Mouse (Mus musculus) kidney, postnatal 4 days (tissue): ENCODE measurements around the gene Ssr1.

Experiments used
- DNase-seq, 2 experiments: peaks; one replicate each; pipeline ENCODE4 v3.0.0; 2021; ENCODE audit warnings: mixed read lengths in 2 of 2

The Ssr1 gene

DNA sequence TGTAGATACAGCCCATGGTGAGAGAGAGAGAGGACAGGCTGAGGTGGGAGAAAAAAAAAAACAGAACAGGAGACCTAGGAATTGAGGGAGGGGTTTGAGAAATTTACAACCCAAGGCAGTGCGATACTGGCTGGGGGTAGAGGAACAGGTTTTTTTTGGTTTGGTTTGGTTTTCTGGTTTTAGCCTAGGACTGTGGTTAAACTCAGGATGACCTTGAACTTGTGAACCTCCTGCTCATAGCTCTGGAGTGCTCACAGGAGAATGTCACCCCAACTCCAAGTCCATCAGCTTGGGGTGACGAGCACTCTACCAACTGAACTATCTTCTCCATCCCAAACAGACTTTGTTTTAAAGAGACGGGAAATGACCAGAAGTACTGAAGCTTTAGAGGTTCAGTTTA, 50.6 kb downstream of the Ssr1 start:
- DNase-seq = no peak

DNA sequence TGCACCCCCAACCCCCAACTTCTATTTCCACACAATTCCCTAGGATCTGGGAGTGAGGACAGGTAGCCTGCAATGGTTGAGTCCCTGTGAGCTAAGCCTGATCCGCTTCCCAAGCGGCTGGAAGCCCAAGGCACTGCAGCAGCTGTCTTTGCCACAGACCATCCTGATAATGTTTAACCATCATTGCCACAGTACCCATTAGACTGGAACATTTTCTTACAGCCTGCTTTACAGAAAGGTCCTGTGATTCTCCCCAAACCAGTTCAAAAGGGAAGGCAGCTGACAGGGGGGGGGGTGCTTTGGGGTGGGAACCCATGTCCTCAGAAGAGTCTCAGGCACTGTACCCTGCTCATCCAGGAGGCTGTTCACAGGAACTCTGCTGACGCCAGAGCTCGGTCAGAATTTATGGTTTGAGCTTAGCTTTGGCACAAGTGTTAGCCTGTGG, 51.1 kb downstream of the Ssr1 start:
- DNase-seq = peak; percentile 48 to 65

DNA sequence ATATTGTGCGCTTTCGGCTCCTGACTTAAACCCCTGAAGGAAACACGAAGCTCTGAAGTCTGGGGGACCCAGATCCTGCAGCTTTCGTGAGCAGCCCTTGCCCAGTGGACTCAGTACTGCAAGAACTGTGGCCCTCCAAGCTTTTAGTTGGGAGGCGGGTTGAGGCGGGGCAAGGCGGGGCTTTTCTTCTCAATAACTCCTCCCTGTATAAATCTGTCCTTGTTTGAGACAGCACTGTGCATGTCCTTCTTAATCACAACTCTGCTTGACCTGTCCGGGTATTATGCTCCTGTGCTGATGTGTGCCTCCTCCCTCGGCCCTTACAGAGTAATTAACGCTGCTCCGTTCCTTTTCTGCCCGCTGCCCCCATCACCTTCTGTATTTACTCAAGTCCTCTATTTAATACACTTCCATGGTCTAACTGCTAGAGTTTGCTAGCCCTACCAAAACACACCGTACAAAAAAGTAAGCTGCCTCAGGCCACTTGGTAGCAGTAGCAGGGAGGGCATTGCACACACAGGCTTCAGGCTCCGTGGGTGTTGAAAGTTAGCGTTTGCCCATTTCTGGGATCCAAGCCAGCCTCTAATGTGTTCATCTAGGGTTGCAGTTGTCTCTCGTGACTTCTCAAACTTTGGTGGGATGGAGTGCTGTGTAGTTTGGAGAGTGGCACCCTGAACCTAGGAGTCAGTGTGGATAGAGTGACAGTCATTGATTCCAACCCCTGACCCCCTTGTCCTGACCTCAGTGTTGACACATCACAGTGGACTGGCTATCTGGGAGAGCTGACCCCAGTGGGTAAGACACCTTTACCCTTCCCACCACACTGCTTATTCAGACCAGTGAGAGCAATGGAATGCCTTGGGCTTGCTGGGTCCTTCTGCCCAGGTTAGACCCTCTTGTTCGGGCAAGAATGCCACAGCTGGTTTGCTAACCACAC, 51.8 kb downstream of the Ssr1 start:
- DNase-seq = peak; percentile 56 to 62

DNA sequence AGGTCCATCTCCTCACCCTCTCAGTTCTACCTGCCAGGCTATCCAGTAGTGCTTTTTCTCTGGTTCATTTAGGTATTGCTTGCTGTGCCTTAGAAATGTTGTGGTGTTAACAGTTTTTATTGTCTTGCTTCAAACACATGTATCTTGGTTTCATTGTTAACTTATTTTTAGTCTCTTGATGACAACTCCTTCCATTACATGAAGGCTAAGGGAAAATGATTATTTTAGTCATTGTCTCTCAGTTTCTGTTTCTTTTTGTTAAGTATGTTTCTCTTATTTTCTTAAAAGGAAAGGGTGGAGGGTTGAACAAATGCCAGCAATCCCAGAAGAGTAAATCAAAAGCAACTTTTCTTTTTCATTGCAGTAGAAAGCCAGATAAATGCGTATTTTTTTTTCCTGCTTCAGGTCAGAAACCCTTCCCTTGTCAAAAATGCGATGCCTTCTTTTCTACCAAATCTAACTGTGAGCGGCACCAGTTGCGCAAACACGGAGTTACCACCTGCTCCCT, 52.8 kb downstream of the Ssr1 start:
- DNase-seq = no peak

DNA sequence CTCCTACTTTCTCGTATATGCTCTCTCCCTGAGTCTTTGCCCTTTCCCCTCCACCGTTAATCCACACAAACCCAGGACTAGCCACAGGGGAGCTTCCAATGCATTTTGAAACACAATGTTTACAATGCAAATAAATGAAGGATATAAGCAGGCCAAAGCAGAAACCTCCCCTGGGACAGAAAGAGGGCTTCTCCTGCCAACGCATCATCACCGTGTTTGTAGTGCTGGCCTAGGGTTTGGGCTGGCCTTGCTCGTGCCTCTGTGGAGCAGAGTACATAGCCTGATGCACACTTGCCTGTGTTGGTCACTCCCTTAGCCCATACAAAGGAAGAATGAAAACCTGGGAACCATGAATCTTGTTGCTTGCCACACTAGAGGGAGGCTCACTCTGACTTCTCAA, 53.4 kb downstream of the Ssr1 start:
- no peak for DNase-seq

DNA sequence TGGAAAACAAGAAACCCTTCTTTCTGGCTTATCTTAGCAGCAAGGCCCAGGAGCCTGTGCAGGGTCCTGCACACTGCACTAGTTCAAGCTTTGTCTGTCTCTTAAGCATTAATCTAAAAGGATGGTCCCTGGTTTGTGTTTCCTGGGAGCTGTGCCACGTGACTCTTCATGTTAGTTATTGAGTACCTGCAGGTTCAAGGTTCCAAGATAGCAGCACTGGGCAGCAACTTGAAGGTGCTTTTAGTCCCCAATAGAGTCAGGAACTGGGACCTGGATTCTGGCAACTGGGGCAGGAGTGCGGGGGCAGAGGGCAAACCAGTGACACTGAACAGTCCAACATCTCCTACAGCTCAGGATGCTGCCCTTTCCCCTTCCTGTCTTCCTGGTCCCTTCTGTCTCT, 53.9 kb downstream of the Ssr1 start:
- peak in 1 of 2 experiments; percentile 2 for DNase-seq

DNA sequence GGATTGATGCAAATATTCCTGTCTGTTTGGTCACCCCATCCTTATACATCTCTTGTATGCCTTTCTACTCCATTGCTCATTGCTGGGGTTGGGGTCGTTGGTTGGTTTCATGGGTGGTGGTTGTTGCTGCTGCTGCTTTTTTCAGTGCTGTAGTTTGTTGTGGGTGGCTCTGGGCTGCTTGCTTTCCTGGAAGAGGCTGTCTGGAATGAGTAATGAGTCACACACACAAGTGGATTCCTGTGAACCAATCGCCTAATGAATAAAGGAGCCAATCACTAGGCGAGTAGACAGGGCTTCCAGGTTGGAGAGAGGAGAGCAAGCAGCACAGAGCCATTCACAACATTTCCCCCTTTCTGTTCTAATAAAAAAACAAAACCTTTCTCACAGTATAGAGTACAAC, 57.7 kb downstream of the Ssr1 start:
- peak in 1 of 2 experiments; percentile 0 for DNase-seq

DNA sequence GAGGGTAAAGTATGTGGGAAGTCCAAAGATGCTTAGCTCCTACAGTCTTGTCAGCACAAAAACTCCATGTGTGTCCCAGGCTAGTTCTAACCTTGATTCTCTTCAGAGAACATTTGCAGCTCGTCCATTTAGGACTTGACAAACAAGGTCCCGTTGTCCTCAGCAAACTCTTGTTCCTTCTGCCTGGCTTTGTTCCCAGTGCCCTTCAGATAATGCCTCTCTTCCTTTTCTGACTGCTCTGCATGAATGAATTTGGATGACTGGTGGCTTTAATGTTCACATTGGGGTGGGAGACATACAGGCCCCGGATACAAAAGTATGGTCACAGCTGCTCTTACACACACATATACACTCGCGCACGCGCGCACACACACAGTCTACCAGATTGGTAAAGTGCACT, 59.1 kb downstream of the Ssr1 start:
- DNase-seq = peak in 1 of 2 experiments; percentile 1

DNA sequence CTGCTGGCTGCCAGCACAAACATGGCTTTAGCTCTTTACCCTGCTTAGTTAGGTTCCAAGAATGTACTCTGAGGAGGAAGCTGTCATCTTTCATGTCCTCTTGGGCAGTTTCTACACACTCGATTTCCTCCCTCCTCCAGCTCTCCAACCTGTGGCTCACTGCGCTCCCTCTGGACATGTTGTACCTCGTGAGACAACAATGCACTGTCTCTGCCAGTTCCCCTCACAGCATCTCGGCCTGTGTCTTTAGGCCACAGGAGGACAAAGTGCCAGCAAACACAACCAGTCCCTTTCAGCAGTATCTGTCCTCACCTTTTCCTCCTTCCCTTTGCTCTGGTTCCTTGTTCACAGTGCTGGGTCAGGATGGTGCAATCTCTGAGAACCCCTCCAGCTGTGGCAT, 59.9 kb downstream of the Ssr1 start:
- no peak for DNase-seq

DNA sequence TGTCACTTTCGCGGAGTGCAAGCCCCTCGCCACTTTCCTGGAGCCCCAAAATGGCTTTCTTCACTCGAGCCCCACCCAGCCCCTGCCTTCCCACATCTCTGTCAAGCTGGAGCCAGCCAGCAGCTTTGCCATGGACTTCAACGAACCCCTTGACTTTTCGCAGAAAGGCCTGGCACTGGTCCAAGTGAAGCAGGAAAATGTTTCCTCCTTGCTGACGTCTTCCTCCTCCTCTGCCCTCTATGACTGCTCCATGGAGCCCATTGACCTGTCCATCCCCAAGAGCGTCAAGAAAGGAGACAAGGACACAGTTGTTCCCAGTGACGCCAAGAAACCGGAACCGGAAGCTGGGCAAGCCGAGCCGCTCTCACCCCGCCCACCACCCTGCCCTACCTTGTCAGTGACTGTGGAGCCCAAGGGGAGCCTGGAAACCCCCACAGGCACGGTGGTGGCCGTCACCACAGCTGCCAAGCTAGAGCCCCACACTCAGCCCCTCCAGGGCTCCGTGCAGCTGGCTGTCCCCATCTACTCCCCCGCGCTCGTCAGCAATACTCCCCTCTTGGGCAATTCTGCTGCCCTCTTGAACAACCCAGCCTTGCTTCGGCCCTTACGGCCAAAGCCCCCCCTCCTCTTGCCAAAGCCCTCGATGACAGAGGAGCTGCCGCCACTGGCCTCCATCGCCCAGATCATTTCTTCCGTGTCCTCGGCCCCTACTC, 62.7 kb downstream of the Ssr1 start:
- DNase-seq = peak in 1 of 2 experiments; percentile 37

DNA sequence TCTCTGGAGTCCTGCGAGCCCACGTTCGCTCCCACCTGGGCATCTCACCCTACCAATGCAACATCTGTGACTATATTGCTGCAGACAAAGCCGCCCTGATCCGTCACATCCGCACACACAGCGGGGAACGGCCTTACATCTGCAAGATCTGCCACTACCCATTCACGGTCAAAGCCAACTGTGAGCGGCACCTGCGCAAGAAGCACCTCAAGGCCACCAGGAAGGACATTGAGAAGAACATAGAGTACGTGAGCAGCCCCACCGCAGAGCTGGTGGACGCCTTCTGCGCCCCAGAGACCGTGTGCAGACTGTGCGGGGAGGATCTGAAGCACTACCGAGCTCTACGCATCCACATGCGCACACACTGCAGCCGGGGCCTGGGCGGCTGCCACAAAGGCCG, 63.4 kb downstream of the Ssr1 start:
- DNase-seq = peak in 1 of 2 experiments; percentile 1

DNA sequence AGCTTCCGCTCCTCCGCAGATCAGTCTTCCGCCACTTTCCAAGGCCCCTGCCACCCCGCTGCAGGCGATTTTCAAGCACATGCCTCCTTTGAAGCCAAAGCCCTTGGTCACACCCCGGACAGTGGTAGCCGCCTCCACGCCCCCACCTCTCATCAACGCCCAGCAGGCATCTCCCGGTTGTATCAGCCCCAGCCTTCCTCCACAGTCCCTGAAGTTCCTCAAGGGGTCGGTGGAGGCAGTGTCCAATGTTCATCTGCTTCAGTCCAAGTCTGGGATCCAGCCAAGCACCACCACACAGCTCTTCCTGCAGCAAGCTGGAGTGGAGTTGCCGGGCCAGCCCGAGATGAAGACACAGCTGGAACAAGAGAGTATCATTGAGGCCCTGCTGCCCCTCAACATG, 63.9 kb downstream of the Ssr1 start:
- DNase-seq = peak in 1 of 2 experiments; percentile 16

DNA sequence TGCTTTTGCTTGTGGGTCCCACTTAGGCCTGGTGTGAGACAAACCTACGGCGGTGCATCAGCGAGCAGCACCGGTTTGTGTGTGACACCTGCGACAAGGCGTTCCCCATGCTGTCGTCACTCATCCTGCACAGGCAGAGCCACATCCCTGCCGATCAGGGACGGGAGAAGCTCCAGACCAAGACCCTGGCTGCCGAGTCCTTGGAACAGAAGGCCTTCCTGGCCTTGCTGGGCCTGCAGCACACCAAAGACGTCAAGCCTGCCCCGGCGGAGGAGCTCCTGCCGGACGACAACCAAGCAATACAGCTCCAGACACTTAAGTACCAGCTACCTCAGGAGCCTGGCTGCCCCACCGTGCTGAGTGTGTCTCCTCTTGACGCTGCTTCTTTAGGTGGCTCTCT, 64.5 kb downstream of the Ssr1 start:
- peak in 1 of 2 experiments; percentile 1 for DNase-seq

DNA sequence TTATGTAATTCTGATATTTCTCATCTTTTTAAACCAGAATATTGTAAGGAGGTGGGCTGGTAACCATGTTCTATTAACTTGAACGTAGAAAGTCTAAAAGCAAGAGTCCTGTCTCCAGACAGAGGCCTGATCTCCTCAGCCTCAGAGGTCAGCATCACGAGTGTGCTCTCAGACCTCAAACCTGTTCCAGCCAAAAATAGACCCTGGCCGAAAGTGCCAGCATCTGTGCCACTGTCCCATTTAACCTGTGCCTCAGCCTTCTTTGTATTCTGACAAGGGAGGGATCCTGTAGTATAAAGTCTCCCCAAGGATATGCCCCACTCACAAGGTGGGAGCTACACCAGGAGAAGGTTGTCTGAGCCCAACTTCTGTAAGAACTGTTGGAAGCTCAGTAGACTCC, 67.6 kb downstream of the Ssr1 start:
- no peak for DNase-seq

DNA sequence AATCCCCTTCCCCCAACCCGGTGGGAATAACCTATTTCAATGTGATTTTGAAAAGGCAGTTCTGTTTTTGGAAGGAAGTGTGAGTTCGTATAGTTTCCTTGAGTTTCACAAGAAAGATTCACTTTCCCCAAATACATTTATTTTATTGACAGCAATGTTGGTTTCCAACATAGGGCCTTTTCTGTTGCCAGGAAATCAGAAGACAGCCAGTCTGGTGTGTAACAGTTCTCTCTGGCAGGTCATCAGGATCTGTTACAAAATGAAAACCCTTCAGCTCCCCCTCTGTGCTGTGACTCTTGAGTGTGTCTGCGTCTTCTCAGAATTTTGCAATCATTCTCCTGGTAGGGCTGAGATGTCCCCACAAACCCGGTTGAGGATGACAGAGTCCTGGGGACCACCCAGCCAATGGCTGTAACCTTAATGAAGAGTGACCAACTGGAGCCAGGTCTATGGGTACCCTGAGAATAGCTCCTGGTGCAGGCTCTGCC, 69.5 kb downstream of the Ssr1 start:
- DNase-seq = no peak

DNA sequence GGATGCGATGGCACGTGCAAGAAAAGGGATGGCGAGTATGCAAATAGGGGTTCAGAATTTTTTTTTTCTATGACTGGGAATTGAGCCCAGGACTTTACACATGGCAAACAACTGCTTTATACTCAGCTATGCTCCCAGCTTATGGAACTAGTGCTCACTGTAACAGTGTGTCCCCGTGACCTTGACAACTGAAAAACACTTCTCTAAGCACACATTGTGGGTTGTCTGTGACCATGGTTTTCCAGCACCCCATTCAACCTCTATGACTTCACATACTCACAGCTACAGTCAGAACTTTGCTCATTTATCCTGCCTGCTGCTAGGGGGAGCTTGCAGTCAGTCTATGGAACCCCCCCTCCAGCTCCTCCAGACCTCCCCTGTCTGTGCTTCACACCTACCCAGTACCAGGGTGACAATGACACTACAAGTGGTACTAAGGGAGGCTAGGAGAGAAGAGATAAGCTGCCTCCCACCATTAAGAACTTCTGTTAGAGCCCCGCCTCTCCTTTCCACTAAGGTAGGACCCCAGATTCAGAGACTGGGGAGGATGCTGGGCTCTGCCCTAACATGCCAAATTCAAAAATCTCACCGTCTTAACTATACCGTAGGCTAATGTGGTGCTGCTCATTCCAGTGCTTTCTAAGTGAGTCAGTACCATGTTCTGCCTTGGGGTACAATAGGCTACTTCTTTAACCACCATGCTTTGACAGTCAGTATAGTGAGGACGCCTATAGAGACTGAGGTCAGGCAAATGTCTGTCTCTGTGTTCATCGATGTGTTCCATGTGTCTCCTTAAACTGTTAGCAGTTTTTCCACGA, 70.2 kb downstream of the Ssr1 start:
- no peak for DNase-seq

DNA sequence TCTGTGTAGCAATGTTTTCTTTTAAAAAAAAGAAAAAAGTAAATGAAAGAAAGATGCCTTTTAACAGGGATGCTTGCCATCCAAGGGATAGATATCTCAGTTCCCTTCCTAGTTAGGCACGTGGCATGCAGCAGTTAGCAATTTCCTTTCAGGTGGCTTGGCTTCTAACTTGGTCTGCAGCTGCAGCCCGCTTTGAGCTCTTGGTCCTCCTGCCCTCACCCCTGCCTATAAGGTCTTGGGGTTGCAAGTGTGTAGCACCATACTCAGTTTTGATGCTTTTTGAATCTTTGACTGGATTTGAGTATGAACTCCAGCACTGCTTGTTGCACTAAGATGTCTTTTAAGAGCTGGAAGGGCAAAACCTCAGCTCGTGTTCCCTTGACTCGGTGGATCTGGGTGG, 70.9 kb downstream of the Ssr1 start:
- no peak for DNase-seq

DNA sequence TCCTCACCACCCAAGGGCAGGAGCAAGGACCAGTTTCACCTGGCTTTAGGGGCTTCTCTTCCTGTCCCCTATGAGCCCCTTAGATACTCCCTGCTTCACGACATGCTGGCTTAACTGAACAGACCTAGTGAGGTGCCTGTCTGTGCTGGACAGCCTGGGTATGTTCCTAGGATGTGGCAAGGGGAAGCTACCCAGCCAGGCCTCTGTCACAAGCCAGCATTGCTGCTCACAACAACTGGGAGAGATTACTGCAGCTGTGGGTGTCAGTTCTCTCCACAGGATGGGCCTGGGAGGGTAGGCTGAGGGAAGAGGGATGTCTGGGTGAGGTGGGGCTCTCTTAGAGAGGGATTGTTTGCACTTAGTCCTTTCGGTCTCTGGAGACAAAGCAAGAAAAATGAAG, 73.3 kb downstream of the Ssr1 start:
- DNase-seq = no peak

DNA sequence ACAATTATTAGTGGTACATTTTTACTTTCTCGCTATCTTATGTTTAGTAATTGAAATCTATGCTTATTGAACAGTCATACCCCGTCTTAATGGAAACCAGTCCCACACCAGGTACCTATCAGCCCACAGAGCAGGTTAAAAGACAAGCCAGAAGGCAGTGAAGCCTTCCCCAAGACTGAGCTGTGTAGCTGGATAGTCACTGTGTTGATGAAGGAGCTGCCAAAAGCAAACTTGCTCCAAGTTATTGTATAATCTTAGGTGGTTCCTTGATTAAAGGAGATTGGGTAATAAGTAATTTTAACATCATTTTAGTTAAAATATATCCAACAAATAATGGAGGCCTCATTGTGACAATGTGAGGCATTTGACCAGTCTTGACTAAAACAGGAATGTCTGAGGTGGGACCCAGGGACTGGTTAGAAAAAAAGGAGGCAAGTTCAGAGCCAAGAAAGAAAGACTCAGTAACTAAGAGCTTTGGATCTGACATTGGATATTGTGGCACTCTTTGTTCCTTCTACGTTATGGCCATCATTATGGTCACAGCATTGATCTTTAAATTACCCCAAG, 74.2 kb downstream of the Ssr1 start:
- no peak for DNase-seq

DNA sequence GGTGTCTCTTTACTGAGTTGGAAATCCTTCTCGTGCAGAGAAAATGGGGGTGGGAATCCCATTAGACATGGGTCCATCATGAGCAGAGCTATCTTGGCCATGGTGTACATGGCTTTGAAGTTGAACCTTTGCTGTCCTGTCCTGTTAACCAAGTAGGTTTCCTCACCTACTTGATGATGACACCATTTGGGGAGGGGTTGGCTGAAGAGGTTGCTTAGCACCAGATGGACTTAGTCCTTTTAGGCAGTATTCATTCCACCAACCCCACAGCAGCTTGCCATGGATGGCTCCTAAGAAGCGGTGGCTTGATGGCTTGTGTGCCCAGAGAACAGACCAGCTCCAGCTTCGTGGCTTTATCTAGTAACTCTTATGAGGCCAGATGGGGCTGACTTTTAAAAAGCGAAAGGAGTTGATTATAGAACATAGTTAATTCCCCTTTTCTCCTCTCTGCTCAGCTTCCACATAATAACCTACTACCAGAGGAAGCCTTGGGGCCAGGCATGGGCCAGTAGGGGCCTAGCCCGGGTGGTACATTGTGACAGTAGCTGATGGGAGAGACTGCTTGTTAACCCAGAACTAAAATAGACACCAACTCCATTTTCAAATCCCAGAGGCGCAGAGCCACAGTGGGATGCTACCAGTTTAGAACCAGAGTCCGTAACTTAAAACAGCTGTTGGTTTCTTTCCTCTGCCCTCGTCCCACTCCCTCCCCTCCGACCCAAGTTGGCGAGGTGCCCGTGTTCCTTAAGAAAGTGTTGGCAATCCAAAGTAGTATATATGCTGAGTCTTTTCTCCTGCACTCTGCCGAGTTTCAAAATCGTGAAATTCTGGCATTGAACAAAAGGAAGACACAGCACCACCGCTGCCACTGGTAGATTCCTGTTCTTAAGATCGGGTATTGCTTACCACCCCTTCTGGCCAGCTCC, 75.4 kb downstream of the Ssr1 start:
- DNase-seq = peak in 1 of 2 experiments; percentile 47
